Mouse (Mus musculus) lung, embryonic 14.5 days (tissue): ENCODE data around the gene Wfdc3. TPM values are rescaled to one million over a fixed set of nuclear protein-coding genes. Genes with fewer than 3 reads are reported as not detected.
A peak's percentile ranks its signal among the peaks of the same experiment; 100 is the strongest.

ENCODE experiments used
- ATAC-seq: fragments of 200-750 bp; cut with Nextera tagmentation; 2 replicates; pipeline ENCODE4 v1.8.0; 2017; ENCODE audit warnings: mild to moderate bottlenecking, moderate TSS enrichment, moderate library complexity; ENCODE audit not compliant: insufficient read depth
- DNase-seq: peaks from one replicate; pipeline ENCODE4 v3.0.0-alpha.2; 2015
- H3K27ac ChIP-seq: fragments of 300-500 bp; sonication (generic); 2 replicates; pipeline ENCODE4 v1.5.1; 2014; ENCODE audit warnings: low read depth, mild to moderate bottlenecking, moderate library complexity
- H3K27me3 ChIP-seq: fragments of 300-500 bp; sonication (generic); 2 replicates; pipeline ENCODE4 v1.6.1; 2014; ENCODE audit warnings: low read length, control low read depth; ENCODE audit not compliant: insufficient read depth
- H3K36me3 ChIP-seq: fragments of 300-500 bp; sonication (generic); 2 replicates; pipeline ENCODE4 v1.6.1; 2014; ENCODE audit warnings: control low read depth; ENCODE audit not compliant: insufficient read depth
- H3K4me1 ChIP-seq: fragments of 300-500 bp; sonication (generic); 2 replicates; pipeline ENCODE4 v1.6.1; 2014; ENCODE audit warnings: antibody characterized with exemption, control low read depth; ENCODE audit not compliant: insufficient read depth
- H3K4me2 ChIP-seq: fragments of 300-500 bp; sonication (generic); 2 replicates; pipeline ENCODE4 v1.6.1; 2014; ENCODE audit warnings: mild to moderate bottlenecking
- H3K4me3 ChIP-seq: fragments of 300-500 bp; sonication (generic); 2 replicates; pipeline ENCODE4 v1.5.1; 2014; ENCODE audit warnings: low read depth, low read length
- H3K9ac ChIP-seq: fragments of 300-500 bp; sonication (generic); 2 replicates; pipeline ENCODE4 v1.6.1; 2014
- H3K9me3 ChIP-seq: fragments of 300-500 bp; sonication (generic); 2 replicates; pipeline ENCODE4 v1.6.1; 2016; ENCODE audit warnings: low read depth, low read length, control low read depth
- CTCF ChIP-seq: IDR thresholded peaks from 2 replicates; pipeline ENCODE4 v1.5.1; 2016; ENCODE audit warnings: antibody characterized with exemption, low read depth
- WGBS: fragments of 180-500 bp; shearing (Covaris S2); extraction: QIAGEN DNeasy Blood & Tissue Kit; methylation state at CpG from one replicate; pipeline ENCODE4 v1.1.7; 2014; 5-methylcytosine and 5-hydroxymethylcytosine counted together
- polyA plus RNA-seq: library from polyadenylated mRNA; unstranded; fragments of >200 nt; fragmentation: Nextera tagmentation; extraction: Ambion mirVana; gene quantifications from 2 replicates; pipeline ENCODE4 v1.2.1, GENCODE M21; 2014

Wfdc3 gene
- polyA plus RNA-seq, 1 experiment from 2014 or later: 1.3 TPM

- H3K27me3 ChIP-seq: no peaks in the 10 kb centered on the region; the same call in 1 of the 2 replicates
- TF ChIP-seq CTCF: peak; percentile 29; the same call in 1 of the 2 replicates
- H3K9ac ChIP-seq: no peak overlapping the region
- peaks cover 5% of the 10 kb centered on the region; the same call in 1 of the 2 replicates for H3K36me3 ChIP-seq
- H3K9me3 ChIP-seq: no peaks in the 10 kb centered on the region
- H3K27ac ChIP-seq: no peak overlapping the region
- peak; percentile 48 for DNase-seq
- no peak overlapping the region for H3K4me2 ChIP-seq
- WGBS: 77% methylated on average over 7 of the region's 7 CpGs
- H3K4me3 ChIP-seq: no peak overlapping the region
- ATAC-seq: no peak
- H3K4me1 ChIP-seq: peaks cover 8% of the 10 kb centered on the region; the same call in 1 of the 2 replicates
Observed at GRCm38 (mm10) chr2:164783926-164784581, 38.3 kb upstream of the Wfdc3 start.

GRCm38 (mm10) chr2:164781876-164782275 lies 36.1 kb upstream of the Wfdc3 start:
- no peak for ATAC-seq
- DNase-seq: no peak
- Histone ChIP-seq H3K9me3 (no peaks in the 10 kb centered on the region), H3K27ac (no peak overlapping the region), H3K4me3 (no peak overlapping the region), H3K4me1 (peaks cover 4% of the 10 kb centered on the region; the same call in 1 of the 2 replicates), H3K27me3 (no peaks in the 10 kb centered on the region; the same call in 1 of the 2 replicates), H3K9ac (no peak overlapping the region), H3K4me2 (no peak overlapping the region), H3K36me3 (no peaks in the 10 kb centered on the region)
- TF ChIP-seq CTCF: no peak
- WGBS: 63% methylated on average over 4 of the region's 4 CpGs

DNA sequence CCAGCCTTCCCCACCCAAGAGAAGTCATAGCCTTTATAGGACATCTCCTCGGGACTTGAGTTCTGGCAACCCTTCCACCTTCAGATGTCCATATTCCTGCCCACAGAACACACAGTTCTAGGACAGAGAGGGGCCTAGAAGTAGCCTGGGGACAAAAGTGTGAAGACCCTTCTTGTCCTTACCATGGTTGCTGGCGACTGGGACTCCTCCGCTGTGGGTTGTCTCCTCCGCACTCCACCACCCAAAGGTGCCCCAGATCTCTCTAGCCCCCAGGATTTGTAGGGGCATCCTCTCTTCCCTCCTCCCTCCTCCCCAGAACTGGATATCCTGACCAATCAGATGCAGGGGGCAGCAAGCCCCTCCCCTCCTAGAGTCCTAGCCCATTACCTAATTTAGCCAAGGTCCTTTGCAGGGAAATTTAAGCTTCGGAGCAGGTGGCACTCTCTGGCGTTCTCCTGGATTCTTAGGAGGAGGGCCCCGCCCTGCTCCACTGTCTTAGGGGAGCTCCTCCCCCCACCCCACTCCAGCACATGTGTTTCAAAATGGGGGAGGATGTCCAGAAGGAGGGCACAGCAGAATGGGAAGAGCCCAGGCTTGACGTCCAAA lies 33.9 kb upstream of the Wfdc3 start, which contains the start of gene Tnnc2:
TSS of gene Tnnc2 (minus strand) at position 487 of the 606 bp plus-strand sequence.
- Histone ChIP-seq H3K36me3 (no peaks in the 10 kb centered on the region), H3K9ac (no peak within 1 kb of the TSS), H3K4me3 (no peak within 1 kb of the TSS), H3K4me1 (peaks cover under 1% of the 10 kb centered on the region; the same call in 1 of the 2 replicates), H3K4me2 (no peak within 1 kb of the TSS), H3K27ac (no peak within 1 kb of the TSS), H3K9me3 (no peaks in the 10 kb centered on the region), H3K27me3 (no peaks in the 10 kb centered on the region; the same call in 1 of the 2 replicates)
- DNase-seq (no peak), ATAC-seq (no peak)
- no peak for TF ChIP-seq CTCF
- WGBS: 72% methylated on average over 8 of the region's 8 CpGs

GRCm38 (mm10) chr2:164778809-164779208 lies 33.1 kb upstream of the Wfdc3 start:
- no peak overlapping the region for H3K27ac ChIP-seq
- H3K9me3 ChIP-seq: no peaks in the 10 kb centered on the region
- no peaks in the 10 kb centered on the region; the same call in 1 of the 2 replicates for H3K27me3 ChIP-seq
- H3K4me1 ChIP-seq: no peaks in the 10 kb centered on the region
- H3K4me3 ChIP-seq: no peak overlapping the region
- no peak for TF ChIP-seq CTCF
- H3K9ac ChIP-seq: no peak overlapping the region
- no peak overlapping the region for H3K4me2 ChIP-seq
- no peak for DNase-seq
- no peaks in the 10 kb centered on the region for H3K36me3 ChIP-seq
- no peak for ATAC-seq
- WGBS: 75% methylated on average over 7 of the region's 7 CpGs

- ATAC-seq: no peak
- WGBS: 93% methylated on average over 11 of the region's 11 CpGs
Observed at GRCm38 (mm10) chr2:164778015-164778287, 32.2 kb upstream of the Wfdc3 start.

GRCm38 (mm10) chr2:164777246-164778014 lies 31.7 kb upstream of the Wfdc3 start:
- Histone ChIP-seq H3K4me2 (no peak overlapping the region), H3K4me1 (no peaks in the 10 kb centered on the region), H3K27me3 (no peaks in the 10 kb centered on the region; the same call in 1 of the 2 replicates), H3K4me3 (no peak overlapping the region), H3K9me3 (no peaks in the 10 kb centered on the region), H3K36me3 (peaks cover 13% of the 10 kb centered on the region), H3K9ac (no peak overlapping the region), H3K27ac (no peak overlapping the region)
- TF ChIP-seq CTCF: no peak
- DNase-seq (no peak), ATAC-seq (no peak)
- WGBS: 75% methylated on average over 30 of the region's 30 CpGs

More at GRCm38 (mm10) chr2:164778015-164778287, 32.2 kb upstream of the Wfdc3 start:
- TF ChIP-seq CTCF: no peak
- Histone ChIP-seq H3K27me3 (no peaks in the 10 kb centered on the region; the same call in 1 of the 2 replicates), H3K9ac (no peak overlapping the region), H3K9me3 (no peaks in the 10 kb centered on the region), H3K4me1 (no peaks in the 10 kb centered on the region), H3K27ac (no peak overlapping the region), H3K4me3 (no peak overlapping the region), H3K36me3 (peaks cover 8% of the 10 kb centered on the region), H3K4me2 (no peak overlapping the region)
- no peak for DNase-seq

DNA sequence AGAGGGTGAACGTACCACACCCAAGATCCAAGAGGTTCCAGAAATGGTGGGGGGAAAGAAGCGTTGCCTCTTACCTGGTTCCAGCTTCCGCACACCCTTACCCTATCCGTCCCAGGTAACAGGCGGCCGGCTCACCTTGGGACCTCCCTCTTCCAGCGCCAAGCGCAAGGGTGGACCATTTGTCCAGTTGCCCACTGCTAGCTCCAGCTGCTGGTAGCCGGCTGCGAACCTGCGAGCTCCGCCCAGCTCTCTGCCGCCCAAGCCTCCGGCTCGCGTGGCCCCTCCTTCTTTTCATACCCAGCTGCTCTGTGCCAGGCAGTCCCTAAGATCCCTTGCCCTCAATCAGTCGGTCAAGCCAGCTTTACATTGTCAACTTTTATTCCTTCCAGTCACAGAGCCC lies 31.1 kb upstream of the Wfdc3 start:
- TF ChIP-seq CTCF: no peak
- H3K9me3 ChIP-seq: no peaks in the 10 kb centered on the region
- H3K9ac ChIP-seq: no peak overlapping the region
- ATAC-seq (no peak), DNase-seq (no peak)
- peaks cover 19% of the 10 kb centered on the region for H3K36me3 ChIP-seq
- no peaks in the 10 kb centered on the region; the same call in 1 of the 2 replicates for H3K27me3 ChIP-seq
- H3K4me1 ChIP-seq: no peaks in the 10 kb centered on the region
- no peak overlapping the region for H3K4me3 ChIP-seq
- no peak overlapping the region for H3K4me2 ChIP-seq
- 56% methylated on average over 17 of the region's 17 CpGs for WGBS
- H3K27ac ChIP-seq: no peak overlapping the region
